Mouse (Mus musculus): ENCODE data around the gene Olfr1371.
"Not testable (repeated sequence)": the region's sequence is repeated elsewhere in the genome, so short reads cannot be mapped to it uniquely, and the experiment has no call there.

Olfr1371 gene

GRCm38 (mm10) chr11:52223968-52224682 lies 10.3 kb upstream of the Olfr1371 start:
- DNase-seq: peak; percentile 92

DNA sequence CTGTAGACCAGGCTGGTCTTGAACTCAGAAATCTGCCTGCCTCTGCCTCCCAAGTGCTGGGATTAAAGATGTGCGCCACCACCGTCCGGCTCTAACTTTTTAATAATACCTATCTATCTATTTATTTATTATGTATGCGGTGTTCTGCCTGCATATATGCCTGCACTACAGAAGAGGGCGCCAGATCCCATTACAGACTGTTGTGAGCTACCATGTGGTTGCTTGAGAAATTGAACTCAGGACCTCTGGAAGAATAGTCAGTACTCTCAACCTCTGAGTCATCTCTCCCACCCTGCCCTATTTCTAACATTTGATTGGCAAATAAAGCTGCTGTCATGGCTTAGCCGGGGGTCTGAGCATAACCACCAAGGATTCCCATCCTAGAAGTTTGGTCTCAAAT lies 9.1 kb upstream of the Olfr1371 start:
- peak; percentile 23 for DNase-seq

- DNase-seq: not testable (repeated sequence)
These were observed 8.1 kb upstream of the Olfr1371 start for GRCm38 (mm10) chr11:52221921-52222320.

DNA sequence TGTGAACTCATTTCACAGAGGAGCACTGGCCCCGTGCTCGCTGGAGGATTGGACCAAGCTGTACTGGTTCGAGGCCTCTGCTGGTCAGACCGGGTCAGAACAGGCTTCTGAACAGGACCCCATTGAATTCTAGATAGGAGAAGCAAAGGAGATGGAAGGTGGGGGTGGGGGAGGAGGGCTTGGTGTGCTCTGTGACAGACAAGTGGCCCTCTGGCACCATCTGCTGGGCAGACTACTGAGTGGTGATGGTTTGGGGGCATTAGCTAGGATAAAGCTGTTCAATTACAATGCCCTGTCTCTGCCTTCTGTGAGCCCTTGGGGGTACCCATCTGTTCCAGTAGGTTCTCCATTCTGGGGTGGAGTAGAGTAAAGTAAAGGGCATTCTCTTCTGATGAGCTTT lies 6.5 kb upstream of the Olfr1371 start:
- DNase-seq: peak; percentile 78

- DNase-seq: not testable (repeated sequence)
These were observed 17.2 kb downstream of the Olfr1371 start for GRCm38 (mm10) chr11:52196496-52197023.

DNA sequence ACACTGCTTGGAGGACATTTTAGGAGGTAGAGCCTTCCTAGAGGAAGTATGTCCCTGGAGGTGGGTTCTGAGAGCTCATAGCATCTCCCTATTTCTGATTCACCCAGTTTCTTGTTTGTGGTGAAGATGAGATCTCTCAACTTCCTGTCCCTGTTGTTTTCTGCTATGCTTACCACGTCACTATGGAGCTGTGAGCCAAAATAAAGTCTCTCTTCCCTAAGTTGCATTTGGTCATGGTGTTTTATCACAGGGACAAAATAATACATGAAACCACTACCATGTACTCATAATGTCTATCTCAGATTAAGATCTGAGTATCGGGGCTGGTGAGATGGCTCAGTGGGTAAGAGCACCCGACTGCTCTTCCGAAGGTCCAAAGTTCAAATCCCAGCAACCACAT lies 33.1 kb downstream of the Olfr1371 start:
- DNase-seq: not testable (repeated sequence)

DNA sequence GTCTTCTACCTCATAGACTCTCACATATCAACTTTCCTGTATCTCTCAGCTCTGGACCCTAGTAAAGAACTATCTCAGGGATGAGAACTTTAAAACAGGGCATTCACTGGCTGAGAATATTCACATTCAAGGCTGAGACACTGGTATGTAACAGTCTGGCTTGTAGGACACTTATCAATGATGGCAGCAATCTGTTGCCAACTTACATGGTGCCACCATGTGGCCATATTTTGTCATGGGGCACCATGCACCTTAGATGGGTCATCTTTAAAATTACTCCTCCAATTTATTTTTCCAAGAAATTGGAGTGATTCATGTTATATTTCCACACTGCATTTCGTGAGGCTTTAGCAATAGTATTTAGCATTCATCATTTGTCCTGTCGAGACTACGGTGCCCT lies 33.9 kb downstream of the Olfr1371 start:
- not testable (repeated sequence) for DNase-seq

- DNase-seq: no peak
These were observed 45.3 kb downstream of the Olfr1371 start for GRCm38 (mm10) chr11:52168461-52168860.

DNA sequence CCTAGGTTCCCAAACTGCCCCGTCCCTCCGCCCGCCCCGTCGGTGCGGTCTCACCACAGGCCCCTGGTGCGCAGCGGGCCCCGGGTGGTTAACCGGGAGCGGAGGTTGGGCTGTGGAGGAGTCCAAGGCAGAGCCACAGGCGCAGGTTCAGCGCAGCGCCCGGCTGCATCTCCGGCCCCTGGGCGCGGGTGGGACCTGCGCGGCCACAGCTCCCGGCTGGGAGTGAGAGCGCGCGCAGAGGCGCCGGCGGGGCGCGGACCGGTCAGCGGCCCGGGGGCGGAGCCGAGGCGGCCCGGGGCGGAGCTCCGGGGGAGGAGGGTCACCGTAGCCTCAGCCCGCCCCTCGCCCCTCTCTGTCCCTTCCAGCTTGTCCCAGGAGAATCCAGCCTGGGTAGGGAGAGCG lies 45.9 kb downstream of the Olfr1371 start:
- peak; percentile 40 for DNase-seq

DNA sequence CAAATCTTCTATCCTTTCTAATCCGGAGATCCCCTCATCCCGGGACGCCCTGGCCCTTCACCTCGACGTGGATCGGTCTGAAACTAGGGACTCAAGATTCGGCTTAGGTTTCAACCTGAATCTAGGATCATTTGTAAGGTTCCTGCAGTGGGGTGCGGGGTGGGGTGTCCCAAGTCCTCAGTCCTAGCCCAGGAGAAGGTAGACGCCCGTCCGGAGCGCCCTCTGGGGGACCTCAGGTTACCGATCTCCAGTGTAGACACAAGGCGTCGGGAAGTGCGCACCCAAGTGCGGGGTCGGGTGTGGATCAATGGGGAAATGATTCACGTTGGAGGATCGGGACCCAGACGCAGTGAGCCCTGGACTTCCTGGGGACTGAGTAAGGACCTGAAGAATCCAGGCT lies 46.7 kb downstream of the Olfr1371 start:
- DNase-seq: peak; percentile 53

GRCm38 (mm10) chr11:52163926-52164325 lies 49.9 kb downstream of the Olfr1371 start:
- peak; percentile 62 for DNase-seq

All from kidney, adult 18-20 months (tissue).